Mouse (Mus musculus) heart, embryonic 15.5 days (tissue): ENCODE results near the gene Fyn. TPM values are rescaled to one million over a fixed set of nuclear protein-coding genes. Genes with fewer than 3 reads are reported as not detected.
A peak's percentile ranks its signal among the peaks of the same experiment; 100 is the strongest.

Experiments used
- ATAC-seq: fragments of 200-750 bp; cut with Nextera tagmentation; replicated peaks from 2 replicates; pipeline ENCODE4 v1.8.0; 2017; ENCODE audit warnings: low read depth, moderate TSS enrichment; ENCODE audit not compliant: insufficient number of reproducible peaks, insufficient read depth, low FRiP score
- H3K27ac ChIP-seq: fragments of 300-500 bp; sonication (generic); 2 replicates; pipeline ENCODE4 v1.5.1; 2015; ENCODE audit warnings: mild to moderate bottlenecking, inconsistent platforms
- H3K27me3 ChIP-seq: fragments of 300-500 bp; sonication (generic); 2 replicates; pipeline ENCODE4 v1.6.1; 2015; ENCODE audit warnings: inconsistent platforms
- H3K36me3 ChIP-seq: fragments of 300-500 bp; sonication (generic); 2 replicates; pipeline ENCODE4 v1.6.1; 2015; ENCODE audit warnings: mild to moderate bottlenecking, inconsistent platforms
- H3K4me1 ChIP-seq: fragments of 300-500 bp; sonication (generic); replicated peaks from 2 replicates; pipeline ENCODE4 v1.6.1; 2015; ENCODE audit warnings: inconsistent platforms
- H3K4me2 ChIP-seq: fragments of 300-500 bp; sonication (generic); 2 replicates; pipeline ENCODE4 v1.6.1; 2015; ENCODE audit warnings: inconsistent platforms, mild to moderate bottlenecking, moderate library complexity
- H3K4me3 ChIP-seq: fragments of 300-500 bp; sonication (generic); 2 replicates; pipeline ENCODE4 v1.5.1; 2015; ENCODE audit warnings: mild to moderate bottlenecking, inconsistent platforms
- H3K9ac ChIP-seq: fragments of 300-500 bp; sonication (generic); 2 replicates; pipeline ENCODE4 v1.6.1; 2015; ENCODE audit warnings: mild to moderate bottlenecking, inconsistent platforms
- H3K9me3 ChIP-seq: fragments of 300-500 bp; sonication (generic); replicated peaks from 2 replicates; pipeline ENCODE4 v1.6.1; 2016; ENCODE audit warnings: inconsistent platforms
- WGBS: fragments of 180-500 bp; shearing (Covaris S2); methylation state at CpG from one replicate; pipeline ENCODE4 v1.1.7; 2015; ENCODE audit warnings: mixed read lengths; 5-methylcytosine and 5-hydroxymethylcytosine counted together
- polyA plus RNA-seq: library from polyadenylated mRNA; unstranded; fragments of >200 nt; fragmentation: Nextera tagmentation; extraction: Ambion mirVana; gene quantifications from 2 replicates; pipeline ENCODE4 v1.2.1, GENCODE M21; 2015

Gene Fyn
- polyA plus RNA-seq, 1 experiment from 2014 or later: 12.7 TPM

DNA sequence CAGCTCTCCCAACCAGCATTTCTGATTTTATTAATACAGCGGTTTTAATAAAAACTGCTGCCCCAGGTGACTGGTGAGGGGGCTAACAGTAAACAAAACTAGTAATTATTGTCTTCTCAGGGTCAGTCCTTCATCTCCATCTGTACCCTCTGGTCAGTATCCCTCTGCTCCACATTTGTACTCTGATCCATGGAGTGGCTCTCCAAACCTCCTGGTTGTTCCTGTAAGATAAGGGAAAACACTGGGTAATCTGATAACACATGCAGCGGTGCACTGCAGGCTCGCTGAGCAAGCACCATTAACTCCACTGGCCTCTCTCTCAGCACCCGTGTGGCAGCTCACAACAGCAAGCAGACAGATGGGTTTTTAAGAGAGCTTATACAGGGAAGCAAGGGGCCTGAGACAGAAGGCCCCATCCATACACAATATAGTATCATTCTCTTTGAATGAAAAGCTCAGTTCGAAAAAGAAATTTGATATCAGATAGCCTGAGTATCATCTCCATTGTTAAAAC lies 189.9 kb downstream of the Fyn start:
- H3K27ac ChIP-seq: peak overlapping the region; percentile 67
- no peaks in the 10 kb centered on the region for H3K27me3 ChIP-seq
- no peaks in the 10 kb centered on the region for H3K36me3 ChIP-seq
- peaks cover 72% of the 10 kb centered on the region for H3K4me1 ChIP-seq
- ATAC-seq: no peak
- H3K9me3 ChIP-seq: no peaks in the 10 kb centered on the region
- H3K4me3 ChIP-seq: no peak overlapping the region
- no peak overlapping the region for H3K9ac ChIP-seq
- no peak overlapping the region for H3K4me2 ChIP-seq
- WGBS: 34% methylated on average over 5 of the region's 5 CpGs

- H3K4me1 ChIP-seq: peaks cover 73% of the 10 kb centered on the region
- H3K27ac ChIP-seq: peak overlapping the region; percentile 67
- H3K4me2 ChIP-seq: no peak overlapping the region
- no peaks in the 10 kb centered on the region for H3K36me3 ChIP-seq
- no peaks in the 10 kb centered on the region for H3K9me3 ChIP-seq
- H3K4me3 ChIP-seq: no peak overlapping the region
- ATAC-seq: no peak
- no peaks in the 10 kb centered on the region for H3K27me3 ChIP-seq
- no peak overlapping the region for H3K9ac ChIP-seq
- 51% methylated on average over 3 of the region's 3 CpGs for WGBS
Observed at GRCm38 (mm10) chr10:39559321-39559720, 190.7 kb downstream of the Fyn start.

- Histone ChIP-seq H3K4me1 (peaks cover 47% of the 10 kb centered on the region), H3K4me3 (no peak overlapping the region), H3K9me3 (no peaks in the 10 kb centered on the region), H3K36me3 (0 out of 2 replicates have a peak, but pooled peaks cover 4% of the 10 kb centered on the region), H3K9ac (no peak overlapping the region), H3K4me2 (no peak overlapping the region), H3K27me3 (no peaks in the 10 kb centered on the region), H3K27ac (no peak overlapping the region)
- WGBS: 73% methylated on average over 2 of the region's 2 CpGs
- no peak for ATAC-seq
Observed at GRCm38 (mm10) chr10:39562383-39562782, 193.7 kb downstream of the Fyn start.

DNA sequence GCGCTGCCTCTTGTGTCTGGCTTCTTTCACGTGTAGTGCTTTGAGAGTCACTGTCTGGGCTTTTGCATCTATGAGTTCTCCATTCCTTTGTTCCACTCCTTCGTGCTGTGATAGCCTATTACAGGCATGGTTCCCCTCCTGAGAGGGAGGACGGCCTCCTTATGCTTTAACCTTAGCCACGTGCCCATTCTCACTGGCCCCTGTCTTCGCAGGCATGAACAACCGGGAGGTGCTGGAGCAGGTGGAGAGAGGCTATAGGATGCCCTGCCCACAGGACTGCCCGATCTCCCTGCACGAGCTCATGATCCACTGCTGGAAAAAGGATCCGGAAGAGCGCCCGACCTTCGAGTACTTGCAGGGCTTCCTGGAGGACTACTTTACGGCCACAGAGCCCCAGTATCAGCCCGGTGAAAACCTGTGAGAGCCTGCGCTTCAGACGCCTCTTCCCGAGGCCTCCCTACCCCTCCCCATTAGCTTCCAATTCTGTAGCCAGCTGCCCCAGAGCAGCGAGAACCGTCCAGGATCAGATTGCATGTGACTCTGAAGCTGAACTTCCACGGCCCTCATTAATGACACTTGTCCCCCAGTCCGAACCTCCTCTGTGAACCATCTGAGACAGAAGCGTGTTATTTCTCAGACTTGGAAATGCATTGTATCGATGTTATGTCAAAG lies 195.0 kb downstream of the Fyn start:
- ATAC-seq: 0 out of 2 replicates have a peak, but pooled peaks have one; percentile 51
- 35% methylated on average over 24 of the region's 24 CpGs for WGBS
- Histone ChIP-seq H3K9ac (no peak overlapping the region), H3K27me3 (no peaks in the 10 kb centered on the region), H3K36me3 (0 out of 2 replicates have a peak, but pooled peaks cover 4% of the 10 kb centered on the region), H3K9me3 (no peaks in the 10 kb centered on the region), H3K4me2 (peak overlapping the region; percentile 41), H3K4me3 (no peak overlapping the region), H3K4me1 (peaks cover 42% of the 10 kb centered on the region), H3K27ac (peak overlapping the region; percentile 25; the same call in 1 of the 2 replicates)

- 85% methylated on average over 12 of the region's 12 CpGs for WGBS
- ATAC-seq: no peak
- Histone ChIP-seq H3K27me3 (no peaks in the 10 kb centered on the region), H3K4me2 (no peak overlapping the region), H3K4me3 (no peak overlapping the region), H3K4me1 (peaks cover 38% of the 10 kb centered on the region), H3K27ac (no peak overlapping the region), H3K9ac (no peak overlapping the region), H3K9me3 (no peaks in the 10 kb centered on the region), H3K36me3 (0 out of 2 replicates have a peak, but pooled peaks cover 4% of the 10 kb centered on the region)
Observed at GRCm38 (mm10) chr10:39566901-39567300, 198.2 kb downstream of the Fyn start.

DNA sequence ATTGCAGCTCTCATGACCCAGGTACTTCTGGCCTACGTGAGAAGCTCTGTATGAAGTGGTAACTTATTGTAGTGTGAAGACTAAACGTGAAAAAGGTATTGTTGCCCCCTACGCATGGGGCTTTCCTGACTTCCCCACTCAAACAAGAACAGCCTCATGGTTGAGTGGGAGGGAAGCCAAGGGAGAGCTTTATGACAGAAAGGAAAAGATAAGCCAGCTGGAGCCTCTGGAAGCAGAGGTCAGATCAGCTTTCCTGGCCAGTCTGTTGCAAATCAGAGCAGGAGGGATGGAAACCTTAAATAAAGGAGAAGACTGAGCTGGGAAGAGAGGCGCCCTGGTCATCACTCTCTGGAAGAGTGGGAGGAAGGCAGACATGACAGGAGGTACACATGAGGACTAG lies 200.3 kb downstream of the Fyn start:
- Histone ChIP-seq H3K27me3 (no peaks in the 10 kb centered on the region), H3K4me1 (peaks cover 26% of the 10 kb centered on the region), H3K4me2 (no peak overlapping the region), H3K9ac (no peak overlapping the region), H3K4me3 (no peak overlapping the region), H3K36me3 (0 out of 2 replicates have a peak, but pooled peaks cover 4% of the 10 kb centered on the region), H3K27ac (peak overlapping the region; percentile 17), H3K9me3 (no peaks in the 10 kb centered on the region)
- peak; percentile 33 for ATAC-seq
- WGBS: 53% methylated on average over 4 of the region's 4 CpGs

GRCm38 (mm10) chr10:39571011-39571410 lies 202.4 kb downstream of the Fyn start:
- Histone ChIP-seq H3K27me3 (no peaks in the 10 kb centered on the region), H3K36me3 (no peaks in the 10 kb centered on the region), H3K9me3 (no peaks in the 10 kb centered on the region), H3K9ac (no peak overlapping the region), H3K27ac (peak overlapping the region; percentile 24; the same call in 1 of the 2 replicates), H3K4me1 (peaks cover 26% of the 10 kb centered on the region), H3K4me2 (no peak overlapping the region), H3K4me3 (no peak overlapping the region)
- WGBS: 33% methylated on average over 7 of the region's 7 CpGs
- no peak for ATAC-seq

- Histone ChIP-seq H3K4me2 (no peak overlapping the region), H3K36me3 (no peaks in the 10 kb centered on the region), H3K4me3 (no peak overlapping the region), H3K27ac (no peak overlapping the region), H3K27me3 (no peaks in the 10 kb centered on the region), H3K9me3 (no peaks in the 10 kb centered on the region), H3K9ac (no peak overlapping the region), H3K4me1 (peaks cover 29% of the 10 kb centered on the region)
- no peak for ATAC-seq
- whole genome bisulfite sequencing: 70% methylated on average over 9 of the region's 9 CpGs
Observed at GRCm38 (mm10) chr10:39572050-39572671, 203.5 kb downstream of the Fyn start.

GRCm38 (mm10) chr10:39572672-39573051 lies 204.0 kb downstream of the Fyn start:
- no peak for ATAC-seq

DNA sequence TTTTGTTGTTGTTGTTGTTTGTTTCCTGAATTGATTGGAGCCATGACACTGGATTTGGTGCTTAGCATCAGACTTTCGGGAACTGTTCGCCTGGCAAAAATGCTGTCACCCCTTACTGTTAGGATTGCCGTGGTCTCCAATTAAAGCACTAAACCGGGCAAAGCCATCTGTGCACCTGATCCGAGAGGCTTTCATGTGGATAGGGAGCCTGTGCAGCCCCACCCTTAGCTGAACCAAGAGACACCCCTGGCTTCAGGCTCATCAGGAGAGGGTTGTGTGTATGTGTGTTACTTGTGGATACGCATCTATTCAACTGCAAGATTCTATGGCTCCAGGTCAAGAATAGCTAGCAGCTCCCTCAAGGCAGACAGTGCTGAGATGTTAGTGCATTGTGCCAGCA lies 207.8 kb downstream of the Fyn start:
- H3K27ac ChIP-seq: no peak overlapping the region
- H3K4me1 ChIP-seq: peaks cover 2% of the 10 kb centered on the region; the same call in 1 of the 2 replicates
- H3K4me2 ChIP-seq: no peak overlapping the region
- H3K27me3 ChIP-seq: no peaks in the 10 kb centered on the region
- H3K36me3 ChIP-seq: no peaks in the 10 kb centered on the region
- H3K9me3 ChIP-seq: no peaks in the 10 kb centered on the region
- no peak overlapping the region for H3K9ac ChIP-seq
- no peak for ATAC-seq
- no peak overlapping the region for H3K4me3 ChIP-seq
- whole genome bisulfite sequencing: 86% methylated on average over 6 of the region's 6 CpGs

More at GRCm38 (mm10) chr10:39572672-39573051, 204.0 kb downstream of the Fyn start:
- no peak overlapping the region for H3K9ac ChIP-seq
- H3K27me3 ChIP-seq: no peaks in the 10 kb centered on the region
- no peak overlapping the region for H3K4me2 ChIP-seq
- no peaks in the 10 kb centered on the region for H3K36me3 ChIP-seq
- 49% methylated on average over 6 of the region's 6 CpGs for WGBS
- H3K27ac ChIP-seq: no peak overlapping the region
- H3K9me3 ChIP-seq: no peaks in the 10 kb centered on the region
- peaks cover 29% of the 10 kb centered on the region for H3K4me1 ChIP-seq
- H3K4me3 ChIP-seq: no peak overlapping the region

GRCm38 (mm10) chr10:39580477-39580876 lies 211.8 kb downstream of the Fyn start:
- Histone ChIP-seq H3K27ac (no peak overlapping the region), H3K4me1 (0 out of 2 replicates have a peak, but pooled peaks cover 2% of the 10 kb centered on the region), H3K4me2 (no peak overlapping the region), H3K36me3 (no peaks in the 10 kb centered on the region), H3K9ac (no peak overlapping the region), H3K27me3 (no peaks in the 10 kb centered on the region), H3K9me3 (no peaks in the 10 kb centered on the region), H3K4me3 (no peak overlapping the region)
- ATAC-seq: no peak
- 74% methylated on average over 8 of the region's 8 CpGs for WGBS
